Mouse (Mus musculus) testis, adult 2 months (tissue): ENCODE measurements at regions not wholly inside any gene's neighbourhood (a gene's known extent, or its start where the extent isn't known, plus 50 kb on each side); places are given as distances from the start of the nearest gene placed in this dataset.

Experiments used
- CTCF ChIP-seq: fragments of 200-500 bp; IDR thresholded peaks from 2 replicates; pipeline ENCODE4 v1.5.1; 2012; ENCODE audit warnings: low read depth, mild to moderate bottlenecking, inconsistent platforms, low read length, moderate library complexity; ENCODE audit not compliant: control insufficient read depth, insufficient read depth, insufficient replicate concordance
- POLR2A ChIP-seq: fragments of 200-500 bp; IDR thresholded peaks from 2 replicates; pipeline ENCODE4 v1.6.1; 2012; ENCODE audit warnings: low read depth, mild to moderate bottlenecking, inconsistent platforms, low read length, moderate library complexity; ENCODE audit not compliant: control insufficient read depth

GRCm38 (mm10) chr11:111252226-111252625 is 186.3 kb downstream of the Kcnj2 start:
- TF ChIP-seq POLR2A: no peak
- no peak for TF ChIP-seq CTCF
